Mouse (Mus musculus) lung, postnatal 10 days (tissue): ENCODE results near the gene Zcchc24.
A peak's percentile ranks its signal among the peaks of the same experiment; 100 is the strongest.

Source experiments
- DNase-seq: peaks from one replicate; pipeline ENCODE4 v3.0.0; 2021

Zcchc24 gene

DNA sequence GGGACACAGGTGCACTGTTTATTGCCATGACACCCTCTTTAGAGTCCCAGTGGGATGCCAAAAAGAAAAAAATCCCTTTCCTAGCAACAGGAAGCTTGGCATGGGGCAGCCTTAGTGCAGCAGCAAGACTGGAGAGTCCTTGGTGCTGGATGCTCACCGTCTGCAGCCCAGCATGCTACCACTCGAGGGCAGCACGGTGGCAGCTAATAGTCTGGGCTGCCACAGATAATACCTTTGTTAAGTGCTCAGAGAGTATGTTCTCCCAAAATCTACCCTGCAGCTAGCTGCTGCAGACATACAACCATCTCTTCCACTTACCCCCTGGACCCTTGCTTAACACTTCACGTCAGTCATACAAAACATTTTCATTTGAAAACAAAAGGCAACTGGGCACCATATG is 55.4 kb downstream of the Zcchc24 start:
- DNase-seq, result no peak

GRCm38 (mm10) chr14:25711602-25712001 is 57.2 kb downstream of the Zcchc24 start:
- DNase-seq, result no peak

DNA sequence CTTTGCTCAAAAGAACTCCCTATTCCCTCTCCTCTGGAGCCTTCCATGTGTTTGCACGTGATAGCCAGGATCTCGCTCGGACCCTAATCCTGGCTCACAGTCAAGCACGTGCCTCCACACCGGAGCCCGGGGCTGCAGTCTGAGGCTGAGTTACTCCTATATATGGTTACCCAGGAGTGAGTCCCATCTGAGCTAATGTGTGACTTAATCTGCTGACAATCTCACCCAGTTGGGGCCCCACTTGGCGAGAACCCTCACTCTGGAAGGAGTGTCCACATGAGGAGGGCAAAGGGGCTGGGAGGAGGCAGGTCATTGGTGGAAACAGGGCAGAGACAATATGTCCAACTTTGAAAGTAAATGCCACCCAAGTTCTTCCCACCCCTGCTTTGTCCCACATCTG is 57.7 kb downstream of the Zcchc24 start:
- DNase-seq, result no peak

DNA sequence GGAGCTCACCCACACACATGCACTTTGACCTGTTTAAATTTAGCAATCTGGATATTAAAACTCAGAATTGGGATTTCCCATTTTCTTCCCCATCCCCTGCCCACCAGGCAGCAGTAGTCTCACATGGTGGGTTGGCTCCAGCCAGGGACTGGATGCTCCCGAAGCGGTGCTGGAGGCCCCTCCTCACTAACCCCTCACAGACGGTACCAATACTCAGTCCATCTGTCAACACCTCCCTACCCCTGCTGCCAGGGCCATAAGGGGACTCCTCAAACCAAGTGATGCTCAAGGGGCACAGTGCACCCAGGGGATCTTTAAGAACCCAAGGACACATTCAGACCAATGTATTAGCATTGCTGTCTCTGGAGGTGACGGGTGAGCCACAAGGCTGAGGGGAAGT is 58.2 kb downstream of the Zcchc24 start:
- DNase-seq, result no peak

GRCm38 (mm10) chr14:25710073-25710472 is 58.8 kb downstream of the Zcchc24 start:
- peak; percentile 64 for DNase-seq

GRCm38 (mm10) chr14:25708917-25709316 is 59.9 kb downstream of the Zcchc24 start:
- peak; percentile 65 for DNase-seq

DNA sequence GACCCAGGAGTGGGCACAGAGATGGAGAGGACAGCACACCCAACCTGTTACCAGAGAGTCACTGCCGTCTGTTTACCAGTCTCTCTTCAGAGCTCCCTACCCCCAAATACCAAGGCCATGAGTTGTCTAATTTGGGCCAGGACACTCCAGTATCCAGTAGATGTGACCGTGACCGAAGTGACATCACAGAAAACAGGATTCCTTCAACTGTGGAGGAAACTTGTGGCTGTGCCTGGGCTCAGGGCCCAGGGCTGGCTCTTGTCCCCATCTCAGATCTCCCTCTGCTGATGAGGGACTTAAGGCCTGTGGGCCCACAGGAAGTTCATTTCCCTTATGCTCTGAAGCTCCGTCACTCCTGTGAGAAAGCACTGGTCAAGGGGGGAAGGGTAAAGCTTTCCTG is 60.4 kb downstream of the Zcchc24 start:
- DNase-seq, result peak; percentile 85

- peak; percentile 89 for DNase-seq
Observed at GRCm38 (mm10) chr14:25707691-25708181, 61.1 kb downstream of the Zcchc24 start.

DNA sequence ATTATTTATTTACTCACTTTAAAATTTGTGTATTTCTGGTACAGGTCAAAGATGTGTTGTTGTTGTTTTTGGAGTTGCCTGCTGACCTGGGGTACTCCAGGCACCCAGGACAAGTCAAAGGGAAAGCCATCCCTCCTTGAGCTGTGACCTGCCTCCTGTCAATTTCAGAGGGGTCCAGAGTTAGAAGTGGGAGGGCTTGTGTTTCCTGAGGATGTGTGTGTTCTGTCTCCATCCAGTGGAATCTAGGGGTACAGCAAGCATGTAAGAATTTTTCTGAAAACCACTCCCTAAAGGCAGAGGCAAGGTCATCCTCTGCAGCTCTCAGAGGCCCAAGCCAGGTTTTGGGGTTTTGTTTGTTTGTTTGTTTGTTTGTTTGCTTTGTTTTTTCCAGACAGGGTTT is 66.9 kb downstream of the Zcchc24 start:
- peak; percentile 72 for DNase-seq

- no peak for DNase-seq
Observed at GRCm38 (mm10) chr14:25696356-25696755, 72.5 kb downstream of the Zcchc24 start.

DNA sequence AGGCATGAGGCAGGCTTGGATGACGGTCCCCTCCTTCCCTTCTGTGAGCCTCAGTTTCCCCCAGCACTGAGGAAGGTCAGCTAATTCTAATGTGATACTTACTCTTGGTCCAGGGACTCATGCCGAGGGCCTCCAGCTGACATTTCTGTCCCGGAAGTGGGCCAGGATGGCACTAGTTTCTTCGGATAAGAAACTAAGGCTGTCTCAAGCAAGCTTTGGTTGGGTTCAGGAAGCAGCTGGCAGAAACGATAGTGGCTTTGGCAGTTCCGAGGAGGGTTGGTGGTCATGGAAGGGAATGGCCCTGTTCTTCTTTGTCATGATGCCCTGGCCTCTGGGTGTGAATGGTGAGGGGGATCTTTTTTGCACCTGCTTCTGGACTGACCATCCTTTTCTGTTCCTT is 73.8 kb downstream of the Zcchc24 start:
- DNase-seq, result no peak

- DNase-seq, result peak; percentile 49
Observed at GRCm38 (mm10) chr14:25694569-25694897, 74.3 kb downstream of the Zcchc24 start.

- peak; percentile 95 for DNase-seq
Observed at GRCm38 (mm10) chr14:25693888-25694568, 74.8 kb downstream of the Zcchc24 start, which contains the start of gene Ppif. Gene Ppif, plus strand, starts transcription at chr14:25694154.

GRCm38 (mm10) chr14:25693271-25693887 is 75.5 kb downstream of the Zcchc24 start:
- peak; percentile 39 for DNase-seq

DNA sequence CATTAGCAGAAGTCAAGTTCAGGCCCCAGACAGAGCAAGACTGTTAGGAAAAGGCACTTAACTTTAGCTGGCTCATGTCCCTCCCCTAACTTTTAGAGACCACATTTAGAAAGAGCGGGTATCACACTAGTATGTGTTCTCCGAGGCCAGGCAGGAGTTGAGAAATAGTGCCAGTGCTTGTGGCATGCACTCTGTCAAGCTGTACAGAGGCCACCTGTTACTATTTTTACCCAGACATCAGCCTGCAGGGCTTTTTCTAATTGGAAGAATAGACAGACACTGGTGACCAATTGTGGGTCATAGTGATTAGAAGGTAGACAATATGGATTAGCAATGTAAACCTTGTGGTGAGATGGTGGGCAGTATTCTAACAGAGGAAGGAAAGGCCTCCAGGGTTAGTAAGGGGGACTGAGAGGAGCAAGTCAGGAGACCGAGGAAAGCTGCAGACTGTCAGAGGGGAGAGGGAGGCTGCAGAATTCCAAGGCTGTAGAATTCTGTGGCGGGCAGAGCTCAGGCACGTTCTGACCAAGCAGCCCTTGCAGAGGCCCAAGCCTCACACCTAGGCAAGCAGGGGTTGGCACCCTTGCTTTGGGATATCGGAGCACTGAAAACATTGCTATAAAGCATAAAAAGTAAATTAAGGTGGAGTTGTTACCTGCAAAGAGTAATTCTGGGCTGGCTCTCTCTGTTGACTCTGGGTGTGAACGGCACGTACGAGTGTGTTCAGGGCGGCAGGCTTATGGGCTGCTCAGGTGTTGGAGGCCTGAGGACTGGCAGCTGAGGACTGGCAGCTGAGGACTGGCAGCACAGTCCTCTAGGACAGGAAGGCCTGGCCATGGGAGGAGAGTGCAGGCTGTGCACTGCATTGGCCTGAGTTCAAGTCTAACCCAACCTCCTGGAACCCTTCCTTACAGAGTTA is 81.6 kb downstream of the Zcchc24 start:
- no peak for DNase-seq

DNA sequence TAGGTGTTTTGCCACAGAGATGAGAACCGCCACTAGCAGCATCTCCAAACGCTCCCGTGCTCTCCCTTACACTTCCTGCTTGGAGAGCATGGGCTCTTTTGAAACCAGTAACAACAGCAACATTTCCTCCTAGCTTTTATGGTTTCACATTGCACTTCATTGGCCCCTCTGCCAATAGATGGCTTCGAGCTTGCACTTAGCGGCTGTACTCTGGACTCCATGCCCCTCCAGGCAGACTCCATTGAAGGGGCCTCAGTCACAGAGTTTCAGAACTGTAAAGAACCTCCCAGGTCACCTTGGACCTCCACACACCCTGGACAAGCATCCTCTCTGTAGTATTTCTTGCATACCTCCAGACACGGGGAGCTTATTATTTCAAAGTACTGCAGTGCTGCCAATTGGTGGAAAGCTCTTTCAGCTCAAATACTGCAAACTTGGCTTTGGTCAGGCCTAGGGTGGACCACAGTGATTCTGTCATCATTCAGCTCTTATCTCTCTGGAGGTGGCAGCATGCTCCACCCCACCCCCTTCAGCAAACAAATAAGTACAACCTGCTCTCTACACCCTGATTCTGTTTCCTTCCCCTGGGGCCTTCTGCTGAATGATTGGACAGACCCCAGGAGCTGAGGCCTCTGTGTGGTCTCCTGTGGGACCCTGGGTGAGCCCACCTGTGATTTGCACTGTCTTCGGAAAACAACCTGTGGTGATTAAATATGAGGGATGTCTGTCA is 82.5 kb downstream of the Zcchc24 start:
- no peak for DNase-seq

- no peak for DNase-seq
Observed at GRCm38 (mm10) chr14:25682020-25682419, 86.8 kb downstream of the Zcchc24 start.

DNA sequence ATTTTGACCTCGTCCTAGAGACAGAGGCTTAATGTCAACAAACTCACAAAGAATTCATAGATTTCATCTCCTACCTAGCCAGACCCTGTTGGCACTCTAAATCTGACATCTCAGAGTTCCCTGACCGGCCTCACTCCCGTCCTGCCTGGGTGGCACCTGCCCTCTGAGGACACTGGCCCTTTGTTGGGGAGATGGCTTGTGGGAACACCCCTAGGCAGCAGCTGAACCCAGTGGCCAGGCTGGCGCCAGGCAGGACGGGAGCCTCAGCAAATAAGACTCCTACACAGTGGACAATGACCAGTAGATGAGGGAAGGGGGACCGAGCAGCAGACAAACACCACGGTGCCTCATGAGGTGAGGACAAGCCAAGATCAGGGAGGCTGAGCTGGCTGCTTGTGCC is 89.2 kb downstream of the Zcchc24 start:
- no peak for DNase-seq

- DNase-seq, result no peak
Observed at GRCm38 (mm10) chr14:25667587-25667986, 101.3 kb downstream of the Zcchc24 start.

- no peak for DNase-seq
Observed at GRCm38 (mm10) chr14:25666668-25667376, 102.0 kb downstream of the Zcchc24 start.

- DNase-seq, result no peak
Observed at GRCm38 (mm10) chr14:25665314-25665970, 103.4 kb downstream of the Zcchc24 start.

DNA sequence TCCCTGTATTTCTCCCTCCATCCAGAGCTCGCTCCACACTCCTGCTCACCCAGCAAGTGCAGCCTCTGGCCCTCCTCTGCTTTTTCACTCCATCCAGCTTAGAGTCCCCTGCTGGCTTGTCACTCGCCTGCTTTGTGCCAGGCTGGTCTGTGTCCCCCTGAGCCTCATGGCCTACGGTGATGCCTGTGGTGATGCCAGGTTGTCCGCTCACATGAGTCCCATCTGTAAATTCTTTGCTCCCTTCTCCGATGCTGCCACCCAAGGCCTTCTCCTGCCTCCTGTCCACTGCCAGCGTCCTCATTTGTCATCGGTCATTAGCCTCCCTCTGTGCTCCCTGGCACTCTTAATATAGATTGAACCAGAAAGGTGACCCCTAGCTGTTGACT is 104.5 kb downstream of the Zcchc24 start:
- no peak for DNase-seq
